Mouse (Mus musculus) stomach, postnatal 0 days (tissue): ENCODE results near the gene Zfand4. TPM values are rescaled to one million over a fixed set of nuclear protein-coding genes. Genes with fewer than 3 reads are reported as not detected.

ENCODE experiments used
- ATAC-seq: fragments of 200-750 bp; cut with Nextera tagmentation; 2 replicates; pipeline ENCODE4 v1.8.0; 2017; ENCODE audit not compliant: low FRiP score, low TSS enrichment
- DNase-seq: peaks from one replicate; pipeline ENCODE4 v3.0.0-alpha.2; 2016; ENCODE audit warnings: low spot score
- H3K27ac ChIP-seq: fragments of 300-500 bp; sonication (generic); replicated peaks from 2 replicates; pipeline ENCODE4 v1.5.1; 2014; ENCODE audit warnings: mild to moderate bottlenecking, control low read depth
- H3K27me3 ChIP-seq: fragments of 300-500 bp; sonication (generic); 2 replicates; pipeline ENCODE4 v1.6.1; 2014; ENCODE audit warnings: low read length; ENCODE audit not compliant: control insufficient read depth, insufficient read depth
- H3K36me3 ChIP-seq: fragments of 300-500 bp; sonication (generic); 2 replicates; pipeline ENCODE4 v1.6.1; 2014; ENCODE audit warnings: low read length, mixed read lengths; ENCODE audit not compliant: control insufficient read depth, insufficient read depth
- H3K4me1 ChIP-seq: fragments of 300-500 bp; sonication (generic); replicated peaks from 2 replicates; pipeline ENCODE4 v1.6.1; 2014; ENCODE audit warnings: antibody characterized with exemption; ENCODE audit not compliant: control insufficient read depth, insufficient read depth
- H3K4me2 ChIP-seq: fragments of 300-500 bp; sonication (generic); replicated peaks from 2 replicates; pipeline ENCODE4 v1.6.1; 2014; ENCODE audit warnings: low read depth, mild to moderate bottlenecking, control low read depth, moderate library complexity
- H3K4me3 ChIP-seq: fragments of 300-500 bp; sonication (generic); 2 replicates; pipeline ENCODE4 v1.5.1; 2014; ENCODE audit warnings: low read depth, low read length, control low read depth
- H3K9ac ChIP-seq: fragments of 300-500 bp; sonication (generic); 2 replicates; pipeline ENCODE4 v1.6.1; 2014; ENCODE audit warnings: mild to moderate bottlenecking, low read length, control low read depth, mixed read lengths
- H3K9me3 ChIP-seq: fragments of 300-500 bp; sonication (generic); 2 replicates; pipeline ENCODE4 v1.6.1; 2016; ENCODE audit warnings: low read length; ENCODE audit not compliant: control insufficient read depth
- CTCF ChIP-seq: IDR thresholded peaks from 2 replicates; pipeline ENCODE4 v1.5.1; 2016; ENCODE audit warnings: antibody characterized with exemption, low read depth, mild to moderate bottlenecking, moderate library complexity
- EP300 ChIP-seq: optimal IDR thresholded peaks from 2 replicates; pipeline ENCODE3; 2016; ENCODE audit warnings: antibody characterized with exemption
- WGBS: fragments of 180-500 bp; shearing (Covaris S2); extraction: QIAGEN DNeasy Blood & Tissue Kit; methylation state at CpG from one replicate; pipeline ENCODE4 v1.1.7; 2014; 5-methylcytosine and 5-hydroxymethylcytosine counted together
- polyA plus RNA-seq: library from polyadenylated mRNA; unstranded; fragments of >200 nt; fragmentation: Nextera tagmentation; extraction: Ambion mirVana; gene quantifications from 2 replicates; pipeline ENCODE4 v1.2.1, GENCODE M21; 2015

Gene Zfand4
- polyA plus RNA-seq, 1 experiment from 2014 or later, result 2.1 TPM

DNA sequence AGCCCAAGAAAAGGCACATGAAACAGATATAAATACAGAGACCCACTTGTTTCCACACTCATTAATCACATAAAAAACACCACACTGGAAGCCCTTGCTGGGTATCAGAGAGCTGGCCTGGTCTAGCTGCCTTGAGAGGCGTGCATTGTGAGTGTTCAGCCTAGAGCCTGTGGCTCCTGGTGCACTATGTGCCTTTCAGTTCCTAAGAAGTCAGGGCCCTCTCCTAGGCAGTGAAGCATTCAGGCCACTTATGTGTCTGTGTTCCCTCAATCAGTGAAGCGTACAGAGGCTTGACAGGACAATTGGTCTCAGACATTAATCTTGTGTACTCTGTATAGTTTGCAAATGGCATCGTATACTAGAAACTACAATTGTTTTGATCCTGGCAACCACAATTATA lies 19.3 kb downstream of the Zfand4 start:
- TF ChIP-seq CTCF, result no peak
- TF ChIP-seq EP300, result no peak
- H3K9me3 ChIP-seq, result no peaks in the 10 kb centered on the region
- H3K4me1 ChIP-seq, result no peaks in the 10 kb centered on the region
- H3K27me3 ChIP-seq, result no peaks in the 10 kb centered on the region
- H3K4me3 ChIP-seq, result no peak overlapping the region
- H3K4me2 ChIP-seq, result no peak overlapping the region
- H3K36me3 ChIP-seq, result no peaks in the 10 kb centered on the region
- ATAC-seq (no peak), DNase-seq (no peak)
- H3K9ac ChIP-seq, result no peak overlapping the region
- 80% methylated on average over 3 of the region's 3 CpGs for WGBS
- no peak overlapping the region for H3K27ac ChIP-seq

DNA sequence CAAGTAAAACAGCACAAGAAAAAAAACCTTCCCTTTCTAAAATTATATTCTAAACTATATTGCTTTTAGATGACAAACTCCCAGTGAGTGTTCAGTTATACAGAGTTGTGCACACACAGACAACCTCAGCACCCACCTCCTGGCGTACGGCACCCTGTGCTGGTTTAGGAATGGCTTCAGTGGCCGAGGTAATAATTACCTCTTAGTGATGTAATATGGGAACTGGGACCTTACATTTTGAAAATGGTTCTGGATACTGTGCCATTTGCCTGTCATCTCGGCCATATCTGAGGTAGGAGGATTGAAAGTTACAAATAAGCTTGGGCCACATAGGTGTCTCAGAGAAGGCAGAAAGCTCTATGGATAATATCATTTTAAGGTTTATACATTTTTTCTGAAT lies 22.3 kb downstream of the Zfand4 start:
- no peak overlapping the region for H3K4me3 ChIP-seq
- DNase-seq (no peak), ATAC-seq (no peak)
- no peak overlapping the region for H3K4me2 ChIP-seq
- TF ChIP-seq CTCF (no peak), EP300 (no peak)
- no peaks in the 10 kb centered on the region for H3K36me3 ChIP-seq
- H3K27me3 ChIP-seq, result no peaks in the 10 kb centered on the region
- H3K4me1 ChIP-seq, result no peaks in the 10 kb centered on the region
- no peaks in the 10 kb centered on the region for H3K9me3 ChIP-seq
- H3K27ac ChIP-seq, result no peak overlapping the region
- H3K9ac ChIP-seq, result no peak overlapping the region
- WGBS, result 89% methylated on average over 4 of the region's 4 CpGs

DNA sequence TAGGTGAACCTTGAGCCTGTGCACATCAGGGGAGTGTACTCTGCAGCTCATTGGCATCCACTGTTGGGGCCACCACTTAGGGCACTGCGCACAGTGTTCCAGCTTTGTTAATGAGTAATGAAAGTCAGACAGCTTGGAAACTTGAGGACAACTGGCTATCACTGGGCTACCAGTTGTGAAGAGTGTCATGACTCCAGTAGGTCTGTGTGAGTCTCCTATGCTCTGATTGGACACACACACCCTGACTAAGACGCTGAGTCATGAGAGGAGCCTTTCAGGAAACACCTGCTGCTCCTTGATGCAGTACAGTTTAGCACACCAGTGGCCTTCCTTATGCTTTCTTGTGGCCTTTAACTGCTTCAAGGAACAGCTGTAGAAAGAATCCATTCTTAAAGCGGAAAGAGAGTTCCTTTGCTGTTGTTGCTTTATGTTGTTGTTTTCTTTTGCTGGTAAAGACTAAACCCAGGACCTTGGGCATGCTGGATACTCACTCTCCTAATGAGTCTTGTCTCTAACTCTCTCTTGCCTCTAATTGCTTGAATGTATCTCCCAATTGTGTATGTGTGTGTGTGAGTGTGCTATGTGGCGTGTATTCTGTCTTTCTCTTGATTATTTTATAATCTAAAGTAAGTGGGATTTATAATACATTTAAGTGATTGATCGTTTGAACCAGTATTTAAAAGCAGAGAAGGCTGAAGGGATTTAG lies 23.0 kb downstream of the Zfand4 start:
- H3K4me1 ChIP-seq, result no peaks in the 10 kb centered on the region
- H3K4me3 ChIP-seq, result no peak overlapping the region
- DNase-seq (peak; percentile 37), ATAC-seq (peak; percentile 98)
- H3K27me3 ChIP-seq, result no peaks in the 10 kb centered on the region
- H3K27ac ChIP-seq, result no peak overlapping the region
- H3K4me2 ChIP-seq, result no peak overlapping the region
- TF ChIP-seq CTCF, result no peak
- no peak for TF ChIP-seq EP300
- H3K9me3 ChIP-seq, result no peaks in the 10 kb centered on the region
- H3K9ac ChIP-seq, result no peak overlapping the region
- 70% methylated on average over 5 of the region's 5 CpGs for WGBS
- H3K36me3 ChIP-seq, result no peaks in the 10 kb centered on the region

DNA sequence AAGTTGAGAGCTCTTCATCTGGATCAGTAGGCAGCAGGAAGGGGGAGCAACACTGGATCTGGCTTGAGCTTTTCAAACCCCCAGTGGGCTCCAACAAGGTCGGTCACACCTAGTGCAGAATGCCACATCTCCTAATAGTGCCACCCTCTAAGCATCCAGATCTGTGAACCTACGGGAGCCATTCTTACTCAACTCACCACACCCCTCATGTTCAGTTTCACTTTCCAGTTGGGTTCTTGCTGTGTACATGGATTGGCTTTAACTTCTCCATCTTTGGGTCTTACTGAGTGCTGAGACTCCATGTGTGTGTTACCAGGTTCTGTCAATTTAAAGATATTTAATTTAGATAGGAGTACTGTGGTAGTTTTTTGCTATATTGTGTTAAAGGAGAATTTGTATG lies 47.4 kb downstream of the Zfand4 start:
- 88% methylated on average over 2 of the region's 2 CpGs for WGBS
- no peak overlapping the region for H3K9ac ChIP-seq

DNA sequence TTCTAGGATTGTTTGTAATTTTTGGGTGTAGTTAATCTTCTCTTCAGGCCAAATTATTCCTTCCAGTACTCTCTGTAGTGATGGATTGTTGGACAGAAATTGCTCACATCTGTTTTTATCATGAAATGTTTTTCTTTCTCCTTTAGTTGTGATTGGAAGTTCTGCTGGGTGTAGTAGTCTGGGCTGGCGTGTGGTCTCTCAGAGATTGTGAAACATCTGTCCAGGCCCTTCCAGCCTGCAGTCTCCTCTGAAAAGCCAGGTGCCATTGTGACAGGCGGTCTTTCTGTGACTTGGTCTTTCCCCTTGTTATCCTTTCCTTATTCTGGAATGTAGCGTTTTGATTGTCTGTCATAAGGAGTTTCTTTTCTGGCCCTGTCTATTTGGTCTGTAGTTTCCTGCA lies 55.2 kb downstream of the Zfand4 start:
- Histone ChIP-seq H3K4me2 (no peak overlapping the region), H3K27me3 (no peaks in the 10 kb centered on the region), H3K27ac (no peak overlapping the region), H3K9me3 (no peaks in the 10 kb centered on the region), H3K36me3 (no peaks in the 10 kb centered on the region), H3K4me3 (no peak overlapping the region), H3K9ac (no peak overlapping the region), H3K4me1 (no peaks in the 10 kb centered on the region)
- ATAC-seq (no peak), DNase-seq (no peak)
- no peak for TF ChIP-seq CTCF
- no peak for TF ChIP-seq EP300
- 72% methylated on average over 3 of the region's 3 CpGs for WGBS

More for the DNA sequence above, 47.4 kb downstream of the Zfand4 start:
- ATAC-seq, result no peak
- no peak overlapping the region for H3K27ac ChIP-seq
- no peaks in the 10 kb centered on the region for H3K9me3 ChIP-seq
- H3K36me3 ChIP-seq, result no peaks in the 10 kb centered on the region
- no peaks in the 10 kb centered on the region for H3K4me1 ChIP-seq
- TF ChIP-seq EP300 (no peak), CTCF (no peak)
- DNase-seq, result no peak
- no peak overlapping the region for H3K4me2 ChIP-seq
- H3K4me3 ChIP-seq, result no peak overlapping the region
- no peaks in the 10 kb centered on the region for H3K27me3 ChIP-seq

DNA sequence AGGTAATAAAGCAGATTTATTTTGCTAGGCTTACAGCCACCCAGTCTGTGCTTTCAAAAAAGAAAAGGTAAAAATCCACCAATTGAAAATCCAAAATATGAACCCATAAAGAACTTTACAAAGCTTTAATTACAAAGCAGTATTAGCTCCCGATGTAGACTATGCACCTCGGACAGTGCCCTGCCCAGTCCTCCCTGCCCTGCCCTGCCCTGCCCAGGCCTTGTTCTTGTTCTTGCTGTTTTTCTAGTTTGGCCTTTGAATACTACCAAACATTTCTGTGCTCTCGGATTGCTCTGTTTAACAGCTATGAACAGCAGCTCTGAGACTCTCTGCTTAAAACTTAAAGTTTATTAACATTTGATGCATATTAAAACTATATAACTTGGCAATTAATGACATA lies 62.6 kb downstream of the Zfand4 start:
- no peak for ATAC-seq

More for the DNA sequence above, 62.6 kb downstream of the Zfand4 start:
- H3K27ac ChIP-seq, result no peak overlapping the region
- 62% methylated on average over 3 of the region's 3 CpGs for WGBS
- H3K4me2 ChIP-seq, result no peak overlapping the region
- peak; percentile 37 for DNase-seq
- no peaks in the 10 kb centered on the region for H3K9me3 ChIP-seq
- H3K9ac ChIP-seq, result no peak overlapping the region
- no peaks in the 10 kb centered on the region for H3K4me1 ChIP-seq
- H3K4me3 ChIP-seq, result no peak overlapping the region
- H3K27me3 ChIP-seq, result no peaks in the 10 kb centered on the region
- no peak for TF ChIP-seq EP300
- TF ChIP-seq CTCF, result no peak
- no peaks in the 10 kb centered on the region for H3K36me3 ChIP-seq
